Mouse (Mus musculus): ENCODE results near the gene Schip1.

- TF ChIP-seq CTCF (conservative IDR thresholded peaks at IDR 0.05; ENCODE audit: insufficient read depth, insufficient read length, low read depth, low read length): no peak
- no peak for TF ChIP-seq POLR2A (IDR thresholded peaks at IDR 0.05; ENCODE audit: low read depth, low read length)
Measured at GRCm38 (mm10) chr3:68589220-68589840, 524.7 kb downstream of the Schip1 start.

All from kidney, adult 2 months (tissue).